Mouse (Mus musculus): Measurements from ENCODE around the gene Midn.

DNA sequence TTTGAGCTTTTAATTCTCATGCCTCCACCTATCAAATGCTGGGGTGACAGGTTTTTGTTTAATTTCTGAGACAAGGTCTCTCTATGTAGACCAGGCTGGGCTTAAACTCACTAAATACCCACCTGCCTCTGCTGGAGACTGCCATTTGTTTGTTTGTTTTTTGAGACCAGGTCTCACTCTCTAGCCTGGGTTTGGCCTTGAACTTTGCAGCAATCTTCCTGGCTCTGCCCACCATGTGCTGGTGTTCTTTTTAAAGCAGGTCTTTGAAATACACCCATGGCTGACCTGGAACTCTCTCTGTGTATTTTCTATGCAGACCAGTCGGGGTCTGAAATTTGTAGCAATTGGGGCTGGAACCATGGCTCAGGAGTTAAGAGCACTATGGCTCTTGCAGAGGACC is 12.4 kb upstream of the Midn start:
- TF ChIP-seq EP300 (IDR thresholded peaks at IDR 0.05; ENCODE audit: insufficient read depth, low read depth, low read length), result no peak
- TF ChIP-seq POLR2A (IDR thresholded peaks at IDR 0.05; ENCODE audit: insufficient read depth, low read depth, low read length), result no peak

Data from heart, adult 2 months (tissue).